Mouse (Mus musculus) midbrain, embryonic 12.5 days (tissue): Measurements from ENCODE around the gene Hs3st3a1. TPM values are rescaled to one million over a fixed set of nuclear protein-coding genes. Genes with fewer than 3 reads are reported as not detected.

Experiments
- polyA plus RNA-seq: library from polyadenylated mRNA; unstranded; fragments of >200 nt; fragmentation: Nextera tagmentation; extraction: Ambion mirVana; gene quantifications from 2 replicates; pipeline ENCODE4 v1.2.1, GENCODE M21; 2016

The Hs3st3a1 gene
- polyA plus RNA-seq, 1 experiment from 2014 or later: 2.7 TPM

Other genes starting within 250 kb of the Hs3st3a1 start
- gene F930015N05Rik, start 1.3 kb downstream of the Hs3st3a1 start, polyA plus RNA-seq: 4.9 and 5.4 TPM in 2 replicates